Mouse (Mus musculus): ENCODE data around the gene Rps6ka6.
A peak's percentile ranks its signal among the peaks of the same experiment; 100 is the strongest.

Gene Rps6ka6

GRCm38 (mm10) chrX:111537859-111538258 is at the start of gene Rps6ka6:
TSS of gene Rps6ka6 (minus strand) at chrX:111537959.
- DNase-seq (ENCODE audit: low read depth, low spot score): no peak

- DNase-seq (ENCODE audit: low read depth, low spot score): no peak
These were observed 39.3 kb upstream of the Rps6ka6 start for GRCm38 (mm10) chrX:111577044-111577443.

DNA sequence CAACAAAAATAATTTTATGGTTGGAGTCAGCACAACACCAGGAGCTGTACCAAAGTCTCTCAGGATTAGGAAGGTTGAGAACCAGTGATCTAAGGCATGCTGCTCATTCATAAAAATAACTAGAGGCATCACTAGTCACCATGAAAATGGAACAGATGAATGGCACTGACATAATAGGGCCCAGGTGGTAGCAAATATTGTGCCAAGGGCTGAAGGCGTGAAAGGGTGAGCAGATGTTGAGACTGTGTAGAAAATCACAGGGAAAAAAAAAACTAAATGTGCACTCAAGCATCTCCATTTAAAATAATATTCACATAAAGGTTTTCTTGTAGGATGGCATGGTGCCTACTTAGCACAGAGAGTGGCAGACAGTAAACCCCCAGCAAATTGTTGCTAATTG is 19.6 kb downstream of the Rps6ka6 start:
- no peak for DNase-seq (ENCODE audit: low read depth, low spot score)

GRCm38 (mm10) chrX:111463565-111464093 is 74.1 kb downstream of the Rps6ka6 start:
- DNase-seq (ENCODE audit: low read depth, low spot score): no peak

DNA sequence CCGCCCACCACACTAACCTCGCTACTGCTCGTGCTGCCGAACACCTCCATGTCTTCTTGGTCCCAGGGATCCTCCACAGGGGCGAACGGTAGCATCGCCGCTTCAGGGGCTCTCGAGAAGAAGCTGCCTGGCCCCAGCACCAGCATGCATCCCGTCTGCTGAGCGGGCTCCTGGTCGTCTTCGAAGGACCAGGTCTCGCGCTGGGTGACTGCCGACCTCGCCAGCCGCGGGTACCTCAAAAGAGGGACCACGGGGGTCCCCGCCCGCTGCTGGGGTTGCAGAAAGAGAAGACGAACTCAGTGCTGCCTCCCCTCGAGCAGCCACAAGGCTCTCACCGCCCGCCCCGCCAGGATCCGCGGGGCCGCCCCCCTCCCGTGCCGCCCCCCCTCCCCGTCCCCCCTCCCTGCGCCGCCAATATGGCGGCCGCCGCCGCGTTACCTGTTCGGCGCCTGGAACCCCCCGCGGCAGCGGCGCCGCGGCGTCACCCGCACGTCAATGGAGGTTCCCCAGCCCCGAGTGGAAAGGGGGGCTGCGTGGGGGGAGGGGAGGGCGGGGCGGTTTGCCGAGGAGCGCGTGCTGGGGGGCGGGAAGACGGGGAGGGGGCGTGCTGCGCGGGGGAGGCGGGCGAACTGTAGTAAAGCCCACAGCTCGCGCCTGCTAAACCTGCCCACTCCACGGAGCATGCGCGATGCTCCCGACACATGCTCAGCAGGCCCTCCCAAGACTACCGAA is 74.8 kb downstream of the Rps6ka6 start:
- peak; percentile 3 for DNase-seq (ENCODE audit: low read depth, low spot score)

DNA sequence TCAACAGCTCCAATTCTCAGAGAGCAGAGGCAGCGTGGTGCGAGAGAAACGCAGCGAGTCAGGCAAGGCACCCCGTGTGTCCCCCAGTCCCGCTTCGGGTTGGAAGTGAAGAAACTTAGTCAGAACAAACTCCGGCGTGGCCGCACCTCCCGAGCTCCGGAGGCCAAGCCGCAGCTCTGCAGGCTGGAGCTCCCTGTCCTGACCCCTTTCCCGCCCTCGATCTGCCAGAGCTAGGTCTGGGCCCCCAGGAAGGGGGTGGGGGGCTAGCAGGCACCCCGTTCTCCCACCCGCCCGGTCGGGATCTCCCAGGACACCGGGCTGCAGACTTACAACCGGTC is 75.3 kb downstream of the Rps6ka6 start:
- DNase-seq (ENCODE audit: low read depth, low spot score): no peak

DNA sequence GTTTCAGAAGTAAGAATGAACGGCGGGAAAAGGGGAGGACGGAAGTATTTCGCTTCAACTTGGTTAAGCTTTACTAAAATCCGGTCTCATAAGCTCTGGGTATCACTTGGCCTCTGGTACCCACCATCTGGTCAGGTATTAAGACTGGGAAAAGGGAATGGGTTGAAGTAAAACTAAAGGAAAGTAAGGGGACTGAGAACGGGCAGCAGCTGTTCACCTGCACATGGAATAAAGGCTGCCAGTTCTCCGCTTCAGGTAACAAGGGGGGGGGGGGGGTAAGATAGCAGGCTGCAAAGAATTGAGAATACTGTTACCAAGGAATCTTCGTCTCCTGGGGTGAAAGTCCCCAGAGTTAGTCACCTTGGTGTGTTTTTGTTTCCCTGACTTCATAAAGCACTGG is 75.7 kb downstream of the Rps6ka6 start:
- no peak for DNase-seq (ENCODE audit: low read depth, low spot score)

GRCm38 (mm10) chrX:111460166-111460565 is 77.6 kb downstream of the Rps6ka6 start:
- DNase-seq (ENCODE audit: low read depth, low spot score): no peak

GRCm38 (mm10) chrX:111436571-111436970 is 101.2 kb downstream of the Rps6ka6 start:
- no peak for DNase-seq (ENCODE audit: low read depth, low spot score)

GRCm38 (mm10) chrX:111414775-111415174 is 123.0 kb downstream of the Rps6ka6 start:
- DNase-seq (ENCODE audit: low read depth, low spot score): no peak

GRCm38 (mm10) chrX:111404816-111405215 is 132.9 kb downstream of the Rps6ka6 start:
- no peak for DNase-seq (ENCODE audit: low read depth, low spot score)

DNA sequence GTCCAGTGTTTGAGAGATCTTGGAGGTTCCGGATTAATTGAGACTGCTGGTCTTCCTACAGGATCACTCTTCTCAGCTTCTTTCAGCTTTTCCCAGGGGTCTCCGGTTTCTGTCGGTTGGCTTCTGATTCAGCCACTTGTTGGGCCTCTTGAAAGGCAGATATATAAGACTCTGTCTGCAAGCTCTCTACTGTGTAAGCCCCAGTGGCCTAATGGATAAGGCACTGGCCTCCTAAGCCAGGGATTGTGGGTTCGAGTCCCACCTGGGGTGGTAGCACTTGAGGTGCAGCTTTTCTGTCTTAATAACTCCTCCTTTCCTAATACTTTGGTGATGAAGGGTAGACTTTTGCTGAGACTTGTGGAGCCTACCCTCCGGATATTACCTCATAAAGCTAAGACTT is 160.7 kb downstream of the Rps6ka6 start:
- DNase-seq (ENCODE audit: low read depth, low spot score): no peak

GRCm38 (mm10) chrX:111374177-111374576 is 163.6 kb downstream of the Rps6ka6 start:
- DNase-seq (ENCODE audit: low read depth, low spot score): no peak

Measured in skeletal muscle tissue, adult 2 months (tissue).